17 mouse cellular contexts compared by ENCODE assay signal in genomic region chr14:79186976-79187375, GRCm38 (mm10).
A peak's percentile ranks its signal among the peaks of the same experiment; 100 is the strongest.
DNase-seq lines count a peak whose midpoint lies in the region; ATAC-seq lines count a peak whose summit lies in the region.
"Had no signal": no experiment of that assay in that cellular context is flagged by ENCODE, and none has a peak within 500 bp of the region (broad histone marks: within the 10 kb centered on the region; RNA-seq: fewer than 3 reads in every experiment).

No protein-coding gene starts in this region.

- intact Hi-C loops in heart, postnatal 10 days (cut with DNase I), result no loop called here

- DNase-seq in frontal cortex, postnatal 14 days (ENCODE audit: low spot score in 2 of 2), result no peak
- DNase-seq in brain, adult 2 months (ENCODE audit: low read depth, low spot score), result peak; percentile 59
- no peak for DNase-seq in heart, postnatal 10 days
- DNase-seq: adrenal gland, adult 8-10 months; adrenal gland, postnatal 10 days; adrenal gland, postnatal 14 days; adrenal gland, postnatal 25 days; adrenal gland, postnatal 36 days; B cell, adult 2 months; cerebellum, adult 11 months; cerebellum, adult 11-12 months; cerebellum, adult 18-20 months; cerebellum, adult 2 months had no signal

- peak; percentile 72 for ATAC-seq in frontal cortex, adult (ENCODE audit: low TSS enrichment)
- ATAC-seq: activated CD4-positive, CD25-positive, alpha-beta regulatory T cell, adult 4 months; CD4-positive, CD25-positive, alpha-beta regulatory T cell, adult 4 months; Patski had no signal
